Mouse (Mus musculus) heart, embryonic 16.5 days (tissue): ENCODE measurements around the gene Ndufa11. TPM values are rescaled to one million over a fixed set of nuclear protein-coding genes. Genes with fewer than 3 reads are reported as not detected.

Source experiments
- ATAC-seq: fragments of 200-750 bp; cut with Nextera tagmentation; replicated peaks from 2 replicates; pipeline ENCODE4 v1.8.0; 2017; ENCODE audit warnings: moderate number of reproducible peaks; ENCODE audit not compliant: insufficient read depth, low FRiP score; ENCODE audit errors: extremely low read depth
- H3K27ac ChIP-seq: fragments of 300-500 bp; sonication (generic); 2 replicates; pipeline ENCODE4 v1.5.1; 2014; ENCODE audit warnings: mild to moderate bottlenecking, low read length, control low read depth, moderate library complexity
- H3K27me3 ChIP-seq: fragments of 300-500 bp; sonication (generic); 2 replicates; pipeline ENCODE4 v1.6.1; 2014; ENCODE audit warnings: low read length, mixed read lengths; ENCODE audit not compliant: control insufficient read depth, insufficient read depth
- H3K36me3 ChIP-seq: fragments of 300-500 bp; sonication (generic); 2 replicates; pipeline ENCODE4 v1.6.1; 2014; ENCODE audit not compliant: control insufficient read depth, insufficient read depth
- H3K4me1 ChIP-seq: fragments of 300-500 bp; sonication (generic); 2 replicates; pipeline ENCODE4 v1.6.1; 2014; ENCODE audit warnings: low read length, mixed read lengths; ENCODE audit not compliant: control insufficient read depth, insufficient read depth
- H3K4me2 ChIP-seq: fragments of 300-500 bp; sonication (generic); 2 replicates; pipeline ENCODE4 v1.6.1; 2014; ENCODE audit warnings: low read depth, mild to moderate bottlenecking, control low read depth, low read length
- H3K4me3 ChIP-seq: fragments of 300-500 bp; sonication (generic); 2 replicates; pipeline ENCODE4 v1.5.1; 2014; ENCODE audit warnings: mild to moderate bottlenecking, control low read depth, low read length
- H3K9ac ChIP-seq: fragments of 300-500 bp; sonication (generic); 2 replicates; pipeline ENCODE4 v1.6.1; 2014; ENCODE audit warnings: low read length, control low read depth
- H3K9me3 ChIP-seq: fragments of 300-500 bp; sonication (generic); replicated peaks from 2 replicates; pipeline ENCODE4 v1.6.1; 2016; ENCODE audit warnings: low read length; ENCODE audit not compliant: control insufficient read depth
- WGBS: fragments of 180-500 bp; shearing (Covaris S2); extraction: QIAGEN DNeasy Blood & Tissue Kit; methylation state at CpG from one replicate; pipeline ENCODE4 v1.1.7; 2014; 5-methylcytosine and 5-hydroxymethylcytosine counted together
- polyA plus RNA-seq: library from polyadenylated mRNA; unstranded; fragments of >200 nt; fragmentation: Nextera tagmentation; extraction: Ambion mirVana; gene quantifications from 2 replicates; pipeline ENCODE4 v1.2.1, GENCODE M21; 2015

Gene Ndufa11
- polyA plus RNA-seq, 1 experiment from 2014 or later, result 1,043 TPM

DNA sequence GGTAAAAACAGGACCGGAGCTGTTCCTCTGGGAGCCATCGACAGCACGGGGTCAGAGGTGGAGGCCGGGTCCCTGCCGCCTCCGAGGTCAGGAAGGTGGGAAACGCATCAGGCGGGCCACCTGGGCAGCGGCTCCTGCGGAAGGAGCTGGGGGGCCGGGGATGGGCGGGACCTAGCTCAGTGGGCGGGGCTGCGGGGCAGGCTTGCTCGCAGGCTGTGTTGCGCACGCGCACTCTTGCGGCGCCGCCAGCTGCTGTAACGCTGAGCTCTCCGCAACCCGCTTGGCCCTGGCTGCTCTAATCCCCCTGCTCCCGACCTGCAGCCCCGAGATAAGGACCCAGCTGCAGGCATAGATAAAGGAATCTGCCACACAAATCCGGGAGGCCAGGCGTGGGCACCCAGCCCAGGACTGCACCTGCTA, 44.4 kb downstream of the Ndufa11 start:
- peaks cover under 1% of the 10 kb centered on the region for H3K27me3 ChIP-seq
- H3K27ac ChIP-seq, result peak overlapping the region; percentile 89
- peak overlapping the region; percentile 55 for H3K4me3 ChIP-seq
- H3K9me3 ChIP-seq, result 0 out of 2 replicates have a peak, but pooled peaks cover 5% of the 10 kb centered on the region
- ATAC-seq, result peak; percentile 37
- H3K36me3 ChIP-seq, result peaks cover 4% of the 10 kb centered on the region
- H3K4me2 ChIP-seq, result peak overlapping the region; percentile 78
- under 1% methylated on average over 27 of the region's 28 CpGs for WGBS
- H3K4me1 ChIP-seq, result peaks cover 31% of the 10 kb centered on the region
- H3K9ac ChIP-seq, result peak overlapping the region; percentile 72

DNA sequence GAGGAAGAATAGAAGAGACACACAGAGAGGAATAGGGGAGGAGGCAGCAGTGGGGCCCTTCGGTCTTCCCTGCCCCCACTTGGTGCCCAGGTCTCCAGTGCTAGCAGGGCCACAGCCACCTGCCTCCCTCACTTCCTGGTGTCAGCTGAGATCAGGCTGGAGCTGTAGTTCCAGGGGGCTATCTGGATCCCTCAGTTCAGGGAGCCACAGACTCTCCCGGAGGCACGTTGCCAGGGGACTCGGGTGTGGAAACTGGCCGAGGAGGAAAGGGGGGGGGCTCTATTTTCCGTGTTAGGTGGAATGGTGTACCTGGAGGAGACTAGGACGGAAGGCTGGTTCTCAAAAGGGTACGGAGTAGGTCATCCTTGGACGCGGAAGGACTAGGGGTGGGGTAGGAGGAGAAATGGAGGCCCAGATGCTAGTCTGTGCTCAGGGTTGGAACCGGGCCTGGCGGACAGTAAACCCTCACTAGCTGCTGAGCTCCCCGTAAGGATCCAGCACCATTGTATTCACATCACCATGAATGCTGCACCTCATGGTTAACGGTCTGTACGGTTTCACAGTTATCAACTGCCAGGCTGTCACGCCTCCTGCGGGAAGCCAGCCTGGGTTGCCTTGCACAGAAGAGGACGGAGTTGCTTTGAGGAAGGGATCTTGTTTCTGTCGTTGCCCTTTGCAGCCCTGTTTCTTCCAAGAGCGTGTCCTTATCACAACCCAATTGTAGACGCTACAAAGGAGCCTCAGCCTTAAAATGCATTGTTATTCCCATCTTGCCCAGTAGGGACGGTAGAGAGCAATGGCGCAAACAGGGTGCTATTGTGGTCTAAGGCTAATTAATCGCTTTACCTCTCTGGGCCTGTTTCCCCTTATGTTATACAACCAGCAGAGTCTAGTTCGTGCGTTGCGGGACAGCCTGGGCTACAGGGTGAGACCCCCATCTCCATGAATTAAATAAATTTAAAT, 45.5 kb downstream of the Ndufa11 start:
- Histone ChIP-seq H3K4me3 (no peak overlapping the region), H3K36me3 (peaks cover 13% of the 10 kb centered on the region), H3K27me3 (no peaks in the 10 kb centered on the region; the same call in 1 of the 2 replicates), H3K9ac (peak overlapping the region; percentile 72), H3K9me3 (0 out of 2 replicates have a peak, but pooled peaks cover 5% of the 10 kb centered on the region), H3K27ac (peak overlapping the region; percentile 89), H3K4me1 (peaks cover 25% of the 10 kb centered on the region), H3K4me2 (peak overlapping the region; percentile 78)
- 39% methylated on average over 27 of the region's 27 CpGs for WGBS
- ATAC-seq, result no peak

DNA sequence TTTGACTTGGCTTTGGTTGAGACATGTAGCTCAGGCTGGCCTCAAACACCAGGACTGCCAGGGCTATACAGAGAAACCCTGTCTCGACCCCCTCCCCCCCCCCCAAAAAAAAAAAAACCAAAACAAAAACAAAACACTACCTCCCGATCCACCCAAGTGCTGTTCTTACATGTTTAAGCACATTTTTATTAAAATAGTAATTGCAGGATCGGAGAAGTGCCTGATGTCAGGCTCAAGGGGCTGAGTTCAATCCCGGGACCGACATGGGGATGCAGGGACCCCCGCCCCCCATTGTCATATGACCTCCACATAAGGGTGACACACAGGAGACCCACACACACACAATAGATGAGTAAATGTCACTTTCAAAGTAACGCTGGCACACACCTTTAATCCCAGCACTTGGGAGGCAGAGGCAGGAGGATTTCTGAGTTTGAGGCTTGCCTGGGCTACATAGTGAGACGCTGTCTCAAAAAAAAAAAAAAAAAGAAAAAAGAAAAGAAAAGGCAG, 46.2 kb downstream of the Ndufa11 start:
- peaks cover 24% of the 10 kb centered on the region for H3K4me1 ChIP-seq
- peaks cover 21% of the 10 kb centered on the region for H3K36me3 ChIP-seq
- peak overlapping the region; percentile 91 for H3K4me3 ChIP-seq
- no peak for ATAC-seq
- H3K9me3 ChIP-seq, result 0 out of 2 replicates have a peak, but pooled peaks cover 2% of the 10 kb centered on the region
- peak overlapping the region; percentile 80 for H3K4me2 ChIP-seq
- H3K27ac ChIP-seq, result peak overlapping the region; percentile 99
- peak overlapping the region; percentile 75 for H3K9ac ChIP-seq
- WGBS, result 68% methylated on average over 8 of the region's 8 CpGs
- H3K27me3 ChIP-seq, result no peaks in the 10 kb centered on the region

DNA sequence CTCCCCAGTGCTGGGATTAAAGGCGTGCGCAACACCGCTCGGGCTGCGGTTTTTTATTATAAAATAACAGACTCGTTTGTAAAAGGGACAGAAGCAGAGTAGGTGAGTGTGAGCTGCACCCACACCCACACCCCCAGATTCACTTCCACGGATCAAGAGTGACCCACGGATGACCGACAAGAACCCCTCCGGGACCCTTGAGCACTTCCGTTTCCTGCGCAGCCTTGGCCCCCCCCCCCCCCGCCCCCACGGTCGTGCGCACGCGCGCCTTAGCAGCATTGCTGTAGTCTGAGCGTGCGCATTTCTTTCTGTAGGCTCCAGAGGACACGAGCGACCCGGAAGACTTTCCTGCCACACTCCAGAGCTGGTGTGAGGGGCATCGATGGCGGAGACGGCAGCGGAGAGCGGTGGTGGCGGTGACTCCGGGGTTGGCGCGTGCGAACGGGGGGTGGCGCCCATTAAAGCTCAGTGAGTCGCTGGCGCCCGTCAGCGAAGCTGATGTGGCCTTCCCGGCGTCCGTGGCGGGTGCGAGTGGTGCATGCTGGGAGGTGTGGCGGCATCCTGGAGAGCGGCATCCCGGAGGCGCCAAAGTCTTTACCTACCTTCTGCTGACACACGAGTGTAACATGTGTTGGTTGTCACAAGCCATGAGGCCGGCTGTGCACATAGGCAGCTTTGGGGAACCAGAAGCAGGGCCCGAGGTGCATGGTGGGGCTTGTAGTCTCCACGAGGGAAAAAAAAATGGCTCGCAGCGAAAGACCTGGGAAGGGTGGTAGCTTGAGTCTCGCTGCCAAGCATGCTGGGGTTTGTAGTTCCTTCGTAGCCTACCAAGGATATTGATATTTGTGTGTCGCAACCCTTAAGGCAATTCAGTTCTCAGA, 47.1 kb downstream of the Ndufa11 start, which contains the start of gene Dus3l:
Gene Dus3l (plus strand): TSS at position 284 of the 881 bp plus-strand sequence.
- peak within 1 kb of the TSS; percentile 99 for H3K27ac ChIP-seq
- H3K27me3 ChIP-seq, result no peaks in the 10 kb centered on the region
- peak; percentile 80 for ATAC-seq
- under 1% methylated on average over 57 of the region's 58 CpGs for WGBS
- peak within 1 kb of the TSS; percentile 80 for H3K4me2 ChIP-seq
- no peaks in the 10 kb centered on the region for H3K9me3 ChIP-seq
- peaks cover 27% of the 10 kb centered on the region for H3K36me3 ChIP-seq
- H3K9ac ChIP-seq, result peak within 1 kb of the TSS; percentile 95
- peak within 1 kb of the TSS; percentile 91 for H3K4me3 ChIP-seq
- peaks cover 24% of the 10 kb centered on the region for H3K4me1 ChIP-seq

DNA sequence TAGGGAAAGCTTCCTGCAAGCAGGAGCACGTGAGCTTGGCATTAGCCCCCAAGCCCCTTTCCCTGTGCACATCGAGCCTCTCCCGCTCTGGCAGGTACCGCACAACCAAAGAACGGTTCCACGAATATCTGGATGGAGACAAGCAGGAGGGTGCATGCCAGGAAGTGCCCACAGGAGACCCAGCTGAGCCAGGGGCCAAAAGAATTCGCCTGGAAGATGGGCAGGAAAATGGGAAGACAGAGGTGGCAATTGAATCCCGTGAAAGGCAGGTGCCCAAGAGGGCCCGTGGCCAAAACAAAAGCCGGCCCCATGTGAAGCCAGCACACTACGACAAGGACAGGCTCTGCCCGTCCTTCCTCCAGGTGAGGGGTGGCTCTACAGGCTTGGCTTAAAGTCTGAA, 47.9 kb downstream of the Ndufa11 start:
- H3K9ac ChIP-seq, result peak overlapping the region; percentile 95
- H3K27me3 ChIP-seq, result no peaks in the 10 kb centered on the region
- H3K4me3 ChIP-seq, result peak overlapping the region; percentile 91
- peaks cover 24% of the 10 kb centered on the region for H3K4me1 ChIP-seq
- no peaks in the 10 kb centered on the region for H3K9me3 ChIP-seq
- 47% methylated on average over 12 of the region's 12 CpGs for WGBS
- no peak for ATAC-seq
- peaks cover 27% of the 10 kb centered on the region for H3K36me3 ChIP-seq
- H3K4me2 ChIP-seq, result peak overlapping the region; percentile 80
- peak overlapping the region; percentile 99 for H3K27ac ChIP-seq

DNA sequence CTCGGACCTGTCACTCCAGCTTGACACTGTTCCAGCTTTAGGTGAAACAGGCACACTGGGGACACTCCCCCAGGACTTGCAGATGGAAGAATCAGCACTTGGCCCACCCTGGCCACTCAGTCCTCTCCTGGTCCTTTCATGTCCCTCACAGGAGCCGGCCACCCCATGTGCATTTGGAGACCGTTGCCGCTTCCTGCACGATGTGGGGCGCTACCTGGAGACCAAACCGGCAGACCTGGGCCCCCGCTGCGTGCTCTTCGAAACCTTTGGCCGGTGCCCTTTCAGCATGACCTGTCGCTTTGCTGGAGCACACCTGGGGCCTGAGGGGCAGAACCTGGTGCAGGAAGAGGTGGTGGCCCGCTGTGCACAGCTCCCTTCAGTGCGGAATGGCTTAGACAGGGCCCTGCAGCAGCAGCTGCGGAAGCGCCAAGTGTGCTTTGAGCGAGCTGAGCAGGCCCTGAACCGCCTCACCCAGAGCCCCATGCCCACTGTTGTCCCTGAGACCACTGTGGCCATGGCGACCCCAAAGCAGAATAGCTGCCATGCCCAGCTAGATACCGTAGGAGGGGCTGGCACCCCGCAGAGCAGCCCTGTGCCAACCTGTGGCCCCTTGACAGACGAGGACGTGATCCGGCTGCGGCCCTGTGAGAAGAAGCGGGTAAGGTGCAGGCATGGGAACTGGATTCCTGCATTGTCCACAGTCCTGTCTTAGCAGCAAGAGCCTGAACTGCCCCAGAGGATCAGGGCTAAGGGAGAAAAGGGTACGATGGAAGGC, 49.3 kb downstream of the Ndufa11 start:
- H3K9me3 ChIP-seq, result no peaks in the 10 kb centered on the region
- H3K27me3 ChIP-seq, result no peaks in the 10 kb centered on the region
- no peak for ATAC-seq
- peaks cover 18% of the 10 kb centered on the region for H3K4me1 ChIP-seq
- H3K4me3 ChIP-seq, result no peak overlapping the region
- 95% methylated on average over 27 of the region's 27 CpGs for WGBS
- no peak overlapping the region for H3K27ac ChIP-seq
- H3K9ac ChIP-seq, result no peak overlapping the region
- H3K4me2 ChIP-seq, result no peak overlapping the region
- H3K36me3 ChIP-seq, result peaks cover 30% of the 10 kb centered on the region

DNA sequence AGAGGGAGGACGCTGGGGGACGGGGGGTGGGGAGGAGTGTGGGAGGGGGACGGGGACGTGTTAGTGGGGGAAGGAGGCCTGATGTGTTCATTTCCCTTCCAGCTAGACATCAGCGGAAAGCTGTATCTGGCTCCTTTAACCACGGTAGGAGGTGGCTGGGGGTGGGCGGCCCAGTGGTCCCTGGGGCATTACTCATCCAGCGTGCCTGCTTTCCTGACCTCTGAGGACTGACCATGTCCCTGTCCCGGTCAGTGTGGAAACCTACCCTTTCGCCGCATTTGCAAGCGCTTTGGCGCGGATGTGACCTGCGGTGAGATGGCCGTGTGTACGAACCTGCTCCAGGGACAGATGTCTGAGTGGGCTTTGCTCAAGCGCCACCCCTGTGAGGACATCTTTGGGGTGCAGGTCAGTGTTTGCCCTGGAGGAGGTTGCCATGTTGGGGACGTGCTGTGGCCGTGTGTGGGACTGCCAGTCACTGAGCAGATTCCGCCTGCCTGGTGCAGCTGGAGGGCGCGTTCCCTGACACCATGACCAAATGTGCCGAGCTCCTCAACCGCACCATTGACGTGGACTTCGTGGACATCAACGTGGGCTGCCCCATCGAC, 50.1 kb downstream of the Ndufa11 start:
- Histone ChIP-seq H3K27me3 (no peaks in the 10 kb centered on the region), H3K9ac (no peak overlapping the region), H3K4me1 (peaks cover 12% of the 10 kb centered on the region), H3K4me3 (no peak overlapping the region), H3K36me3 (peaks cover 30% of the 10 kb centered on the region), H3K4me2 (no peak overlapping the region), H3K27ac (no peak overlapping the region), H3K9me3 (no peaks in the 10 kb centered on the region)
- no peak for ATAC-seq
- WGBS, result 92% methylated on average over 29 of the region's 29 CpGs

DNA sequence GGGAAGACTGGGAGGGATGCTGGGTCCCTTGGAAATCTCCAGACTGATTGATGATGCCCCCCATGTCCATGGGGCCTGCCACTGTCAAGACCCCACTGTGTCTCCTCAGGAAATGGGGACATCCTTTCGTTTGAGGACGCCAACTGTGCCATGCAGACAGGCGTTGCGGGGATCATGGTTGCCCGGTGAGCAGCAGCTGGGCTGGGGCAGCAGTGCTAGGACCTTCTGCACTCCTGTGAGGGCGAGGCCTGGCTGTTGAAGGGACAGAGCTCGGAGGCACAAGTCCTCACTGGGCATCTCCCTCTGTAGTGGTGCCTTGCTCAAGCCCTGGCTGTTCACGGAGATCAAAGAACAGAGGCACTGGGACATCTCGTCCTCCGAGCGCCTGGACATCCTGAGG, 51.4 kb downstream of the Ndufa11 start:
- Histone ChIP-seq H3K4me1 (peaks cover 5% of the 10 kb centered on the region), H3K4me3 (no peak overlapping the region), H3K27ac (no peak overlapping the region), H3K4me2 (no peak overlapping the region), H3K27me3 (no peaks in the 10 kb centered on the region), H3K36me3 (peaks cover 30% of the 10 kb centered on the region), H3K9me3 (no peaks in the 10 kb centered on the region), H3K9ac (no peak overlapping the region)
- no peak for ATAC-seq
- 95% methylated on average over 11 of the region's 11 CpGs for WGBS
